Mouse (Mus musculus) lung, adult 2 months (tissue): ENCODE data around the gene Cspg5.

ENCODE experiments used
- CTCF ChIP-seq: fragments of 200-500 bp; IDR thresholded peaks from 2 replicates; pipeline ENCODE4 v1.5.1; 2011; ENCODE audit warnings: mild to moderate bottlenecking, low read length, control low read depth; ENCODE audit not compliant: insufficient read depth
- POLR2A ChIP-seq: fragments of 200-500 bp; IDR thresholded peaks from 2 replicates; pipeline ENCODE4 v1.6.1; 2011; ENCODE audit warnings: low read depth, mild to moderate bottlenecking, control low read depth, low read length, borderline replicate concordance; ENCODE audit errors: extremely low read depth

DNA sequence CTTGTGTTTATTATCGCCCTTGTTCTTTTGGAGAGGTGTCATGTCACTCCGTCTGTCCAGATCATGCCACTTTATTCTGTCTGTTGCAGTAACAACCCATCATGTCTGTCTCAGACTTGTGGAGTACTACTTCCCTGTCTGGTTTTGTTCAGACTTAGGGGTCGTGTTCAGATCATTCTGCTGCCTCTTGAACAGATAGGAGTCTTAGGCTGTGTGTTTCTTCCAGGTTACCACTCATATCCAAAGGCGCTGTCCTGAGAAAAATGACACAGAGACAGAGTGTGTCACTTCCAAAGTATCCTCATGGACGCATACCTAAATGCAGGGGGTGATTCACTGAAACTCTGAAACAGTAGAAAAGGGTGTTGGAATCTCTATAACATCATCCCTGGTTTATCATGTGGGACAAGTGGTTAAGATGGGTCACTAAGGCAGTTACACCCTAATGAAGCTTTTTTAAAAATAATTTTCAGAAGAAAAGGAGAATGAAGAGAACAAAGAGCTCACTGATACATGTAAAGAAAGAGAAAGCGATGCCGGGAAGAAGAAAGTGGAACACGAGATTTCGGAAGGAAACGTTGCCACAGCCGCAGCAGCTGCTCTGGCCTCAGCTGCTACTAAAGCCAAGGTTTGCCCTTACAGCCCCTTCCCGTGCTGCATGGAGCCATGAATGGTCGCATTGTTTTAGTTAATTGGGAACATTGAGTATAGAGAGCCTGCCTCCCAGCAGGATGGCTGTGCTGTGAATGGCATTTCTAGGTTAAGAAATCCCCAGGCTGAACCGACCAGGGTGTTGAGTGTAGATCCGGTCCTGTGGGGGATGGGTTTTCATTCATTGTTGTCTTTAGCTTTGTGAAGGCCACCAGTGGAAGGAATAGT is 37.8 kb upstream of the Cspg5 start:
- TF ChIP-seq POLR2A, result no peak
- no peak for TF ChIP-seq CTCF
